Mouse (Mus musculus): ENCODE measurements around the gene Ppm1m.

The Ppm1m gene

DNA sequence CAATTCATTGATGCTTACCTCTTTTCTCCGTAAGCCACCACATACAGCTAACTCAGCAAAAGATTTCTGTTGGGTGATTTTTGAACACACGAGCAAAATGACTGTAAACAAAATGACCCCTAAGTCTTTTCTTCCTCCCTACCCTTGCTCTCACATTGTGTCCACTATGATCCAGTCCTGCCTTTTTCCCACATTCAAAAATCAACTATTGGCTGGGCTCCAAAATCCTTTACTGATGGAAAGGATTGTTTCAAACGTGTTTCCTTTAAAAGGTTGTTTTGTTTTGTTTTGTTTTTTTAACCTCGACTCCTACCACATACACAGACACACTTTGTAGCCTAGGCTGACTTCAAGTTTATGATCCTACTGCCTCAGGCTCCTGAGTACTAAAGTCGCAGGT, 39.1 kb downstream of the Ppm1m start:
- ATAC-seq (ENCODE audit: insufficient number of reproducible peaks, low FRiP score, low TSS enrichment), result no peak

DNA sequence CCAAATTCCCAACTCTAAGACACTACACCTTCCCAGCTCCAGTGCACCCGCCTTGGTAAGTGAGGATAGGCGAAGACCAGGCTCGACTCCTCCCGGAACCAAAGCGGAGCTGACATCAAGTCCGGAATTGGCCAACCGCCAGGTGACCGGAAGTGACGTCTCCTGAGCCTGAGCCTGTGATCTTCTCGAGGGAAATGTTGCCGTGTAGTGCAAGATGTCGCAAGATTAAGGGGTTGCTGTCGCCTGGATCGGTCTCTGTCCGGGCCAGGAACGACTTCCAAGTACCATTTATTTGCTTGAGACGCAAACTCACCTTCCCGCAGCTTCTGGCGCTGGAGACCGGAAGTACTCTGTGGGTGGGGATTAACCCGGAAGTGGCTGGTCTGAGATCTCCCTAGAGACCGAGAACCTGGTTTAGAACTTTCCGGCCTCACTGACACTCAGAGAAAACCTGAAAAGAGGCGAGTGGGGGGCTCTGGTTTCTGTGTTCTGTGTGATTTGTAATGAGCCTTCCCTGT, 39.7 kb downstream of the Ppm1m start:
- peak; percentile 87 for ATAC-seq (ENCODE audit: insufficient number of reproducible peaks, low FRiP score, low TSS enrichment)

DNA sequence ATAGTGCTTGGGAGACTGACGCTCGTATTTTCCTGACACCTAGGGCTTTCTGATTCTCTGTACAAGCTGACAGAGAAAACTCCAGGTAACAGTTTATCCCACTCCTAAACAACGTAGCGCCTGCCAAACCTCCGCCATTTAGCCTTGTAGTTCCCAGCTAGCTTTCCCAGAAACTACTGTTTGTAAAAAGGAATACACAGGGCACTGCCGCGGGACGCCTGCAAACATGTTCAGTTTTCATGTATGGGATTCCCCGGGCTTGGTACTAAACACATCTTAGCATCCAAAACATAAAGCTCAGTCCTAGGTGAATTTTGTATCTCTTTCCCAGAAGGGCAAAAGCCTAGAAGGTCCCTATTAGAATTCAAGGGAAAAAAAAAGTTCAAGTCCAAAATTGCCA, 40.3 kb downstream of the Ppm1m start:
- ATAC-seq (ENCODE audit: insufficient number of reproducible peaks, low FRiP score, low TSS enrichment), result no peak

DNA sequence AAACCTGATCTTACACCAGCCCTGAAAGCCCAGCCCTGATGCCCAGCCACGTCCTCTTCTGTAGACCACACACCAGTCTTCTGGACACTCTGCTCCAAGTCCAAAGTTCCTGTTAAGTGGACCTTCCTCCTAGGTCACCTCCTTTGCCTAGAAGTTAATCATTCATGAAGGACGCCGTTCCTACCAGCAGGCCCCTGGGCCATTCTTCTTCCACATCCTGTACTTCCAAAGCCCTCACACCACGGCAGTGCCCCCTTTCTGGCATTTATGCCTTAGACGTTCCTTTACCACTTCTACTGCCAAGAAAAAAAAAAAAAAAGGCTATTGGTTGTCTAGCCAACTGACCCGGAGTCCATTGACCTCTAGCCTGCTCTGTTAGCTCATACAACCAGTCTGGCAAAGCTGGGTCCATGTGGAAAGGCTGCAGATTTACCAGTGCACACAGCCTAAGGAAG, 41.5 kb downstream of the Ppm1m start, which contains the start of gene Glyctk:
Glyctk (minus strand) TSS at position 102 of the 455 bp plus-strand sequence.
- ATAC-seq (ENCODE audit: insufficient number of reproducible peaks, low FRiP score, low TSS enrichment), result no peak

DNA sequence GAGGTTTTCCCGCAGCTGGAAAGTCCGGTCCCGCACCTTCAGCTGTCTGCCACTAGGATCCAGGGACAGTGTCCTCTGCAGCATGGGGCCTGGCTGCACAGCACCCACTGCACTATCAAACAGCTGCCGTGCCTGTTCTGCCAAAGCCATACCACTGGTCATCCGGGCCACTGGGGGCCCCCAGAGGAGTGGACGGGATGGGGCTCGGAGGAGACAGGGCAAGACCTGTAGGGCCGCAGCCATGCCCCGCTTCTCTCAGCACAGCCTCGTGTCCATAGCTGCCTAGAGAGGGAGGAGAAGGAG, 42.0 kb downstream of the Ppm1m start:
- ATAC-seq (ENCODE audit: insufficient number of reproducible peaks, low FRiP score, low TSS enrichment), result no peak

DNA sequence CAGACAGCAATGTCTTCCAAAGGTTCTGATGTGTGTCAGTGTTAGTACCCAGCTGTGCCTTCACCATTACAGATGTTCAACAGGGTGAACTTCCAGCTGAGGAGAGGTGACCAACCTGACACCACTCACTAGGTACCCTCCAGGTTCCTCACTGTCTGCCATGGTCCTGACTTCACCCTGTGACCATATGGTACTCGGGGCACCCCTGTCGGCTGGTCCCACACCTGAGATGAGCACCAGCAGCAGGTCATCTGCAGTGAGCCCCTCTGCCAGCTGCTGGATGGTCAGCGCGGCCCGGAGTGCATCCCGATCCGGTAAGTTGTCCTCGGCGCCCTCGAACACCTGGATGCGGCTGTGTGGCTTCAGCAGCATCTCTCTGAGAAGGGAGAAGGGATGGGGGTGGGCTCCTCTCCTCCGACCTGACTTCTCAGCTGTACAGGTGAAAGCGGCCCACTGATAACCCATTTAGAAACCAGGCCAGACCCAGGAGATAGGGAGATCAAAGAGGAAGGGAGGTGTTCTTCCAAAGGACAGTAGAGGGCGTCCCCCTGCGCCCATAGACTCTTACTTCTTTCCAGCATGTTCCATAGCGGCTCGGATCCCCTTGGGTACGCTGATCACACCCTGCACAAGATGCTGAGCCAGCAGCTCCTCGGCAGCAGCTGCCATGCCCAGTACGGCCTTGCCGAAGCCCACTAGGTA, 42.5 kb downstream of the Ppm1m start:
- no peak for ATAC-seq (ENCODE audit: insufficient number of reproducible peaks, low FRiP score, low TSS enrichment)

DNA sequence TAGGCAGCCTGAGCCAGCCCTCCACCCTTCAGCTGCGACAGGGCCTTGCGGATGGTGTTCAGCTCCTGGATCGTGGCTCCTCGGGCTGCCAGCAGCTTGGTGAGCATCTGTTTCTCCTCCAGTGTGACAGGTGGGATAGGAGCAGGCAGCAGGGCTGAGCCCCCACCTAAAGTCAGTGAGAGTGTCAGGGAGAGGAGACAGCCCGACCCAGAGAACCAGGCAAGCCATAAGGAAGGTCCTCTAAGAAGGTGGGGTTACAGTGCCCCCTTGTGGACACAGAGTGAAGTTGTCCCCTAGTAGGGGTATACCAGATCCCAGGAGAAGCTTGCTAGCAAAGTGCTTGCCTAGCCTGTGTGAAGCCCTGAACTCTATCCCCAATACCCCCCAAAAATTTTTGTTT, 43.1 kb downstream of the Ppm1m start:
- no peak for ATAC-seq (ENCODE audit: insufficient number of reproducible peaks, low FRiP score, low TSS enrichment)

DNA sequence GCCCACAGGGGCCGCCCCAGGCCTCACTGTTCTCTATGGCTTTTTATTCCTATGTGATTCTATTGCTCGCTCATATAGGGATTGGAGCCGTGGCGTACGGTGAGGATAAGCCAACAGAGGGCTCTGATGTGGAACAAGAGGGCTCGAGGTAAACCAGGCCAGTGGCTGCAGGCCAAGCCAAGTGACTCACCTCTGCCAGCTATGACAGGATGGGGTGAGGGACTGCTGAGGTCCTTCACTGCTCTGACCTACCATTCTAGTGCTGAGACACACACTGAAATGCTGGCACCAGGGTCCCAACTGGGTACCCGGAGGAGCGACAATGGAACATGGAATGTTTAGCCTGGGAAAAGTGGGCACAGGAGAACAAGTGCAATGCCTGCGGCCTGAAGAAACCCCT, 45.4 kb downstream of the Ppm1m start:
- no peak for ATAC-seq (ENCODE audit: insufficient number of reproducible peaks, low FRiP score, low TSS enrichment)

DNA sequence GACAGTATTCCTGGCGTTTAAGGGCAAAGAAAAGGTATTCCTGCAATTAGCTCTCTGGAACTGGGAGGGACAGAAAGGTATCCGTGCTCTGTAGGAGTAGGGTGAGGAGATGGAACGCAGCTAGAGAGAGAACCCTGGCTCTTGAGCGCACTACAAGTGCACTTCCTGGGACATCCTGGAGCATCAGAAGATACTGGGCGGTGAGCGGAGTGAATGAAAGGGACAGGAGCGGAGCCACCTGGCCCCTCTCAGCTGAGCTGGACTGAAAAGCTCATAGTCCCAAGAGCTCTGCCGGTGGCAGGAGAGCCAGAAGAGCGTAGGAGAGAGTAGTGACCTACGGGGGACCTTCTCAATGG, 50.2 kb downstream of the Ppm1m start:
- peak; percentile 59; the same call in 1 of the 2 replicates for ATAC-seq (ENCODE audit: insufficient number of reproducible peaks, low FRiP score, low TSS enrichment)

DNA sequence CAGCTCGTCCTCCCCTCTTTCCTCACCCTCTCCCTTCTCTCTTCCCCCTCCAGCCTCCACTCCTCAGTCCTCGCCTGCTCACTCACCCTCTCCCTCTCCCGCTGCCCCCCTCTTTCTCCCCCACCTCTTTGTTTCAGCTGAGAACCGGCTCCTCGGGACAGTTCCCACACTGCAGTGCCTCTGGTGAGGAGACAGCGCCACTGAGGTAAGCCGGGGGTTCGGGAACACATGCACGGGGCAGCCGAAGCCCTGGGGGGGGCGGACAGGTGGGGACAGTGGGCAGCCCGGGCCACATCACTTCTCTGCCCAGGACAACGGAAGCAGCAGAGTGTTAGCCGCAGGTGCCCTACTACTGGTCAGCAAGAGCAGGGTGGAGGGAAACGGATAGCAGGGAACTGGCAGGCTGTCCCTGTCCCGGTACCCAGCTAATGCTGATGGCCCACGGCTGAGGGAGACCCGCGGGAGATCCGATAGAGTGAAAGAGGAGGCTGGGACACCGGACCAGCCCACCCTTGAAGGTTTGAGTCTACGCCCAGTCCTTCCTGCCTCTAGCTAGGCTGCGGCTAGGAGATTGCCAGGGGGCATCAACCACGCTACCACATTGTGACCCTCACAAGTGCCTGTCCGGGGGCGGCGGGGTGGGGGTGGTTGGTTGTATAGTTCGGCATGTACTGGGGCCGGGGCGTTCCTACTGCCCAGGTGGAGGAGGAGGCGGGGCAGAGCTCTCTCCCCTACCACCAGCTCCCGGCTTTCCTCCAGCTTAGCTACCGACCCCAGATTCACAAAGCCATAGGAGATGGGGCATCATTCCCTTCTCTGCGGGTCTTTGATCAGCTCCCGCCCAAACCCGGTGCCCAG, 50.8 kb downstream of the Ppm1m start:
- ATAC-seq (ENCODE audit: insufficient number of reproducible peaks, low FRiP score, low TSS enrichment), result 0 out of 2 replicates have a peak, but pooled peaks have one; percentile 31

DNA sequence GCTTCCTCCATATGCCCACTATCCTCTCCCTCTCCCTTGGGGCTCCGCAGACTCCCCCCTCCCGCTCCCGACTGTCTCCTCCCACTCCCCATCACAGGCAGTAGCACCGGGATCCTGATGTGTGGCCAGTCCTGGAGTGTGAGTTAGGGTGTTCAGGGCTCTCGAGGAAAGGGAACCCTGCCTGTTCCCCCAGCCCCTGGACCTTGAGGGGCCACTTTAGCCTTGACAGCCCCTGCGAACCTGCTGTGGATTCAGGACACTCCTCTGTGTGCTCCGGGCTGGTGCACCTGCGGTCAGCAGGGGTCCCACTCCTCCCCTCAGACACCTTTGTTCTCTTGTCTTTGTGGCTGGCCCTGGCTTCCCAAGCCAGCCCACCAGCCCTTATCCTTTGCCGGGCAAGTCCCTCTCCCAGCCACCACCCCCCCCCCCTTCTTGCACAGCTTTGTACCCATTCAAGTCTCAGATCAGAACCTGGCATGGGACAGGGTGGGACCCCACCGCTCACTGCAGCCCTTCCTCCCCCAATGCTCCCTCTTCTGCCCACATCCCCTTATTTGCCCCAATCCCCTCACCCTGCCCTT, 51.6 kb downstream of the Ppm1m start:
- ATAC-seq (ENCODE audit: insufficient number of reproducible peaks, low FRiP score, low TSS enrichment), result no peak

DNA sequence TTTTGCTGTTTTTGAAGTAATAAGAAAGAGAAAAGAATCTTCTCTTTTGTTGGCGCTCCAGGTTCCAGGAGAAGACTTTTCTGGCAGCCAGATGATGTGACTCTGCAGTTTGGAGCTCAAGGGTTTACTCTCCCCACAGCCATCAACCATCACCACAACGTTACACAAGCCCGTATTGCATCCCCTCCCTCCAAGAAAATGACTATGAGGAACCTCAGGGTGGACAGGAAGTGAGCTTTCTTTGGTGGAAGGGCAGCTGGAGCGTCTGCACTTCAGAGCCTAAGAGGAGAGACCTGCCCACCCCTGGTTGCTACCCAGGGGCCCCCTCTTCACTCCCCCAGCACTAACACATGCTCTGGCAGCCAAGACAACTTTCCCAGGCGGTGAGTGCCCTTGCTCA, 52.3 kb downstream of the Ppm1m start:
- ATAC-seq (ENCODE audit: insufficient number of reproducible peaks, low FRiP score, low TSS enrichment), result no peak

DNA sequence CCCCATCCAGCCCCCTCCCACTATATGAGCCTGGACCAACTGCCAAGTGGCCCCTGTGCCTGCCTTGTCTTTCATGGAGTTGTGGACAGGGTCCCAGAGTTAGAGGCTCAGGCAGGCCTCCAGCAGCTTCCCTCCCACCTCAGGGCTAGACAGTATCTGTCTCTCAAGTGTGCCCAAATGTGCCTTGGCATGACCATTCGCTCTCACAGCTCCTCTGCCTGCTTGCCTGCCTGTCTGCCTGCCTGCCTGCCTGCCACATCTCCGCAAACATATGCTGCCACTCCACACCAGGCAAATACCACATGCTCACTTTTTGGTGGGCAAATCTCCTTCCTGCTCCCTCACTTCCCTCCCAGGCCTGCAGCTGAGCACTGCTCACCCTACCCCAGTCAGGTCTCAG, 54.0 kb downstream of the Ppm1m start:
- no peak for ATAC-seq (ENCODE audit: insufficient number of reproducible peaks, low FRiP score, low TSS enrichment)
